Mouse (Mus musculus) cortical plate, adult 2 months (tissue): ENCODE measurements around the gene Gm13288.

Source experiments
- CTCF ChIP-seq: fragments of 200-500 bp; IDR thresholded peaks from 2 replicates; pipeline ENCODE4 v1.5.1; 2011; ENCODE audit warnings: mild to moderate bottlenecking, control low read depth, low read length; ENCODE audit not compliant: insufficient read depth; ENCODE audit errors: extremely low read depth
- POLR2A ChIP-seq: fragments of 200-500 bp; IDR thresholded peaks from 2 replicates; pipeline ENCODE4 v1.6.1; 2011; ENCODE audit warnings: mild to moderate bottlenecking, low read length, control low read depth; ENCODE audit not compliant: insufficient read depth; ENCODE audit errors: extremely low read depth

DNA sequence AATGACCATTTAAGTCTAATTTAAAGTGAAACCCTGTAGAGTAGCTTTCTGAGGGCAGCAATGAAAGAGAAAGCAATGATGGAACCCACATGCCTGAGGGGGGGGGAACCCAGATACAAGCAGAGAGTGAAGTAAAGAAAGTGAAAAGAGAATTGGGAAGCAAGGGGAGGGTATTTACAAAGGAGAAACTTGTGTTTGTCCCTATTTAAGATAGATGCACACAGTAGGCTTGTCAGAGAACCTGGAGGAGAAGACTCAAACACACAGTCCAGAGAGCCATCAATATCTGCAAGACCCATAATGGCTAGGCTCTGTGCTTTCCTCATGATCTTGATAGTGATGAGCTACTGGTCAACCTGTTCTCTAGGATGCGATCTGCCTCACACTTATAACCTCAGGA, 14.3 kb downstream of the Gm13288 start, which contains the start of gene Ifna11:
- TF ChIP-seq POLR2A (no peak), CTCF (no peak)
